Mouse (Mus musculus) T-helper 2 cell (primary cell): ENCODE data around the gene Gm20388.

Experiments used
- in situ Hi-C: fragments of 300-600 bp; cut with MboI, MseI; formaldehyde crosslinking; loops from one replicate; pipeline ENCODE4 v1.15.1; 2025; ENCODE audit warnings: high pct_unique_total_duplicates

Gm20388 gene

DNA sequence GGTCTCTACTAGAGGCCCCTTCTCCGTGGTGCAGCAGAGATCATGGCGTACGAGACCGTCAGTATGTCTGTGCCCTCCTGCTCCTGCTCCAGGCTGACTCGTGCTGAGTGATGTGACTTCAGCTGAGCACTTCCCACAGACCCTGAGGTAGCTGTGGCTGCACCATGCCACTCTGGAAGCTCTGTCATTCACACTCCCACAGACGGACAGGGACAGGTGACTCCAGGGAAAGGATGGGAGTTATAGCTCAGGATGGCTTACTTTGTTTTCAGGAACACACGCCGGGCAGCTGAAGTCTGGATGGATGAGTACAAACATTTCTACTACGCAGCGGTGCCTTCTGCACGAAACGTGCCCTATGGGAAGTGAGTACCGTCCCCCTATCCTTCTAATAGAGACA lies 4425.7 kb downstream of the Gm20388 start:
- in situ Hi-C loops = no loop called here

DNA sequence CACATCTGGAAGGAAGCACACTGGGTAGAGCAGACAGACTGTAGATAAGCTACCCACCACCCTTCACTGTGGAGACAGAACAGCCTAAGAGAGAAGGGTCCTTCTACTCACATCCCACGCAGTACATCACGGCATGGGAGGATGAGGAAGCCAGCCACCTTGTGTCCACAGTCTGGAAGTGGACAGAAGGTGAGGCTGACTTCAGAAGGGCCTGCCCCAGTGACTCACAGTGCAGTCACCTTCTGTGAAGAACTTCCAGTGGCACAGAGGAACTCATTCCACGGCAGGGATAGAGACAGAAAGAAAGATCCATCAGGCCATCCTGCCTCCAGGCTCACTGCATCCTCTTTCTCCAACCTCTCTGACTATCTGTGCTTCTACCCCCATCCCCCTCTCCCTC lies 4429.1 kb downstream of the Gm20388 start:
- in situ Hi-C loops = no loop called here

DNA sequence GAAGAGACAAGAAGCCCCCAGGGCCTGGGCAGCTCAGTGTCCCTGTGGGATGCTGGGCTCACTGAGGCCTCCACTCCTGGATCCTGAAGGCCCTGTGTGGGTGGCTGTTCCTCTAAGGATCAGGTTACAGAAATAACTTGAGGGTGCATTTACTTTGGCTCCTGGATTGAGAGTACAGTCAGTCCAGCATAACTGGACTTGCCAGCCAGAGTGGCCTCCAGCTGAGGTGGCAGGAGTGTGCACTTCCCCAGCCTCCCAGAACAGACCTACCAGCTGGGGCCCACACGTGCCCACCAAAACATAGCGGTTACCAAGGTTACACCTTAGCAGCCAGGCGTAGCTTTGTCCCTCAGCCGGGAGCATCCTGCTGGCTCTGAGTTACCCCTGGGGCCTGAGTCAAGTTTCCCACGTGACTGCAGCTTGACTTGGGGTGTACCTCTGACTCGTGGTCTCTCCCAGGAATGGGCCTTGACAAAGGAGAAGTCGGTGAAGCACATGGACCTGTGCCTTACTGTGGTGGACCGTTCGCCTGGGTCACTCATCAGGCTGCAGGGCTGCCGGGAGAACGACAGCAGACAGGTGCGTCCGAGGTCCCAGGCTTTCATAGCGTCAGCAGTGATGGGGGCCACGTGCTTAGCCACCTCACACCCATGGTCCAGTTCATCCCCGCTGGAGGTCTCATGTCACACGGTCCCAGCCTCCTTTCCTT lies 4429.9 kb downstream of the Gm20388 start:
- in situ Hi-C loops = no loop called here

DNA sequence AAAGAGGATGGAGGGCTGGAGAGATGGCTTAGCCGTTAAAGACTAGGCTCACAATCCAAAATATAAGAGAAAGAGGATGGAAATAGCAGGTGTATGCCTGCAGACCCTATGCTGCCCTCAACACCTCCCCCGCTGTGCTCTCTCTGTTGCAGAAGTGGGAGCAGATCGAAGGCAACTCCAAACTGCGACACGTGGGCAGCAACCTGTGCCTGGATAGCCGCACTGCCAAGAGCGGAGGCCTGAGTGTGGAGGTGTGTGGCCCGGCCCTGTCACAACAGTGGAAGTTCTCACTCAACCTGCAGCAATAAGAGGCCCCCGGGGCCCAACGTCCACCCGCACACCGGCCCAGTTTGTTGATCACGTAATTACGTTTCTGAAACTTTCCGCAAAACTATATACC lies 4432.5 kb downstream of the Gm20388 start:
- in situ Hi-C loops = no loop called here

DNA sequence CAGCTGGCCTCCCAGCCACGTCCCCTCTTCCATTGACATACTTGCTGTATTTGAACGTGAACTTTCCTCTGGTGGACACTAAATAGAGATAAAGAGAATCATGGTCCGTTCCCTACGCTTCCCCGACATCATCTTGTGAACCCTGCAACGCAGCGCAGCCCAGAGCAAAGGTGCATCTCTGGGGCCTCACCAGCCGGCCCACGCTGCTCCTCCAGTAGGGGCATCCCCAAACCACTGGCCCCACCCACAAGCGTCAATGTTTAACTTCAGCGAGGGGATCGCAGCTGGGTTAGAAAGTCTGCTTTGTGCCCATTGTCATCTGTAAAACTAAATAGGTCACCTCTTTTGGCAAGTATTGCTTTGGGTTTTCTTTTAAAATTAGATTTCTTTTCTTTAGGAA lies 4433.4 kb downstream of the Gm20388 start:
- in situ Hi-C loops = no loop called here

DNA sequence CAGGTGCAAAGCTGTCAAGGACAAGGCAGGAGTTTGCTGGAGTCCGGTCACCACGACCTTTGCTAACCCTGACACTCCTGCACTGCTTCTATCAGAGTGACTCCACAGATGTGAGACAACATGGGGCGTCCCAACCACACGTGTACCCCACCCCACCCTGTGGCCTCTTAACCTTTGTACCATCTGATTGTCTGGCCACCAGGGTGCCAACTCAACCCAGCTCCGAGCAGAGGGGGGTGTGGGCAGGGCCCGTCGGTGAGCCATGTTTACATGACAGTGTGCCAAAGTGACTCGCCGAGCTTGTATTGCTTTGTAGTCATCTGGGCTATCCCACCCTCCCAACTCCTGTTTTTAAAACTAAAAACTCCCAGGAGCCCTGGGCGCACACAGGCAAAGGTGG lies 4434.5 kb downstream of the Gm20388 start:
- in situ Hi-C loops = loop anchor here (5.0 kb wide), 1 partner anchor 293 kb away; no protein-coding TSS in a partner anchor

DNA sequence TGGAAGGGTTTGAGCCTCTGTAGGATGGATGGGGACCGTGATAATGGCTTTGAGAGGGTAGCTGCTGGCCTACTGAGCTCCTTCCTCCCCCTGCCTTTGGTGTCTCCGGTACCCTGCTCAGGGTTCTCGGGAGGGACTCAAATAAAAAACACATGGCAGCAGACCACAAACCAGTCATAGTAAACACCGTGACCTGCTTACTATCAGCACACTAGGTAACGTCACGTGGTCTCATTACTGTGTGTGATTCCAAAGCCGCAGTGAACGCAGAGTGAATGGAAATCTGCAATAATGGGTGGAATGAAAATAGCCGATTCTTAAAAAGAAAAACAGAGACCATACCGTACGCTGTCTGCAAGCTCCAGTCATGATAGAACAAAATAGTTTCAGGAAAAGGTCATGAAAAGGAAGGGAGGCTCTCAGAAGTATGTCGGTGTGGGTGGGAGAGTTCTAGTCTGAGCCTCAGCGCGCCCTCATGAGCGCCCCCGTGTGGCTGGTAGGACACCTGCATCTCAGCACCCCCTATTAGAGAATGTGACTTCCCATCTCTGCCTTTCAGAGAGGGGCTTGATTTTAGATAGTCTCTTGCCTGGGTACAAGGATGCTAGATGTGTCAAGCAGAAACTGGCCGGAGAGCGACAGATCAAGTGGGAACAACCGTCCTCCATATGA lies 4436.3 kb downstream of the Gm20388 start:
- in situ Hi-C loops = loop anchor here (5.0 kb wide), 1 partner anchor 295 kb away; no protein-coding TSS in a partner anchor

DNA sequence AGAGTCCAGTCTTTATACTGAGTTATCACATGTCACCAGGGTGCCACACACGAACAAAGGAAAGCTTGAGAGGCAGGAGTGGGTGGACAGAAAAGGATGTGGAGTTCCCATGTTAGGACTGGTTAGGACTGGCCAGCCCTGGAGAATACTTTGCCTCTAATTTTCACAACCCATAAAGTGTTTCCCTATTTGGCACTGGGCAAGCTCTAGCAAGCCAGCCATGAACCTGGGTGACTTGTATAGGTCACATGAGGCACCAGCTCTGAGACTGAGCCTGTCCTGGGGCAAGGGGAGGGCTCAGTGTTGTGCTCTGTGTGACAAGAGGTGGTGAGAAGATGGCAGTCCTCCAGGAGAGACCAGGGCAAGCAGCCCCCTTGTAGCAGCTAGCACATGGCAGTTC lies 4437.4 kb downstream of the Gm20388 start:
- in situ Hi-C loops = loop anchor here (5.0 kb wide), 1 partner anchor 296 kb away; no protein-coding TSS in a partner anchor

DNA sequence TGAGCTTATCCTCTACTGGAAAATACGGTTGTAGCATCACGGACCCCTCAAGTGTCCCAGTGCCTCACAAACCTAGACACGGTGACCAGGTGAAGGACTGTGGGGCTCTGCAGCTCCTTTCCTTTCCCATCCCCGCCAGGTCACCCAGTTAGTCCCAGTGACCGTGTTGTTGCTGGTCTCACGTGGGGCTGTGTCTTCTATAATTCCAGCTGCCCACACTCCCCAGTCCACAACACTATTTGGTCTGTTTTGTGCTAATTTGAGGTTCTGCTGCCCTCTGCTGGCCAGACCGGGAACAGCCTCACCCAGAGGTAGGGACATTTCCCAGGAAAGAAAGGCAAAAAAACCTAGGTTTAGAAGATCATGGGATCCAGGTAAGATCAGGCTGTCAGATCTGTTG lies 4439.0 kb downstream of the Gm20388 start:
- in situ Hi-C loops = loop anchor here (5.0 kb wide), 1 partner anchor 297 kb away; no protein-coding TSS in a partner anchor

DNA sequence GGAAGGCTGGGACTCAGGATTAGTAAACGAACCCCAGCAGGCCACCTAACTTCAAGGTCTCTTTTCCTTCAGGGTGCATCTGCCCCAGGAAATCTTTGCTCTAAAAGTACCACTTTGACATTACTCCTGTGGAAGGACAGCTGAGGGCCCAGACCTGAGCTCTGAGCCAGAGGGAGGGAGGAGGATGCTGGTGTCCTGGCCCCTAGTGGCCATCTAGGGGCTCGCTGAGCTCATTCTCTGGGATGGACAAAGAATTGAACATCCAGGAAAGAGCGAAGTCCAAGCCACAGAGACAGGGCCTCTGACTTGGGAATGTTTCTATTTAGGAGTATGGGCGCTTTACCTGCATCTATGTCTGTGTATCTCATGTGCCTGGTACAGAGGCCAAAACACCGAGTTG lies 4441.0 kb downstream of the Gm20388 start:
- in situ Hi-C loops = no loop called here

DNA sequence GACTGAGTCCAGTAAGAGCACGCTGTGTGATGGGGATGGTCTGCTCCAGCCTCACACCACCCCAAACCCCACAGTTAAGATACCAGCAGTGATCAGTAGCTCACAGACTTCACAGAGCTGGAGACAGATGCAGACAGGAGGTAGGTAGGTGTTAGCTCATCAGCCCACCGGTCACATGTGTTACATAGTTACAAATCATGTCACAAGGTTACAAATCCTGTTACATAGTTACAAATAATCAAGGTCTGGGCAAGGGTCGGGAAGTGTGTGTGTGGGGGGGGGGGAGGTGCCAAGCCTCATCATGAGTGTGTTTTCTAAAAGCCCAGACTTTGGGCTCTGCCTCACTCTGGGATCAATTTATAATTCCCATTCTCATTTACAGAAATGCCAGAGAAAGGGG lies 4450.3 kb downstream of the Gm20388 start:
- in situ Hi-C loops = no loop called here

DNA sequence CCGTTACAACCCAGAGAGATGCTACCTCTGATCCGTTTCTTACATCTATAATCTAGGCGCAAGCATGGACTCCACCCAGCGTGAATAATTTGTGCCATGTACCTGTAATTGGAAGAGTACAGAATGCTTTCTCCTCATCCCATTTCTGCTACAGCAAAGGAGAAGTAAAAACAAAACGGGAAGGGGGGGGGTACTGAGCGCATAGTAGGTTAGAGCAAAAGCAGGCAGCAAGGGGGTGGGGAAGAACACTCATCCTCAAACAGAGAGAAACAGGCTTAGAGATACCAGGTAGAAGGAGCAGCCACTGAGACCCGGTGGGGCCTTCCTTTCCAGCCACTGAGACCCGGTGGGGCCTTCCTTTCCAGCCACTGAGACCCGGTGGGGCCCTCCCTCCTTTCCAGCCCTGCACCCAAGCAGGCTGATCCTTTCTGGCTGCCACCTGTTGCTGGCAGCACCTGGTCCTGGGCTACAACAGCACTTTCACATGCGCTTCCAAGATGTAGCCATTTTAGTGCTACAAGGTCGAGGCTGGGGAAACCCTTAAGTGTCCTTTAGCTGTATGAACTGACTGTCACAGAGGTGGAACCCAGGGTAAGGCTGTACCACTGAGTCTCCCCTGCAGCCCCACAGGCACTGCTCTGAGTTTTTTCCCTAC lies 4451.3 kb downstream of the Gm20388 start:
- in situ Hi-C loops = no loop called here

DNA sequence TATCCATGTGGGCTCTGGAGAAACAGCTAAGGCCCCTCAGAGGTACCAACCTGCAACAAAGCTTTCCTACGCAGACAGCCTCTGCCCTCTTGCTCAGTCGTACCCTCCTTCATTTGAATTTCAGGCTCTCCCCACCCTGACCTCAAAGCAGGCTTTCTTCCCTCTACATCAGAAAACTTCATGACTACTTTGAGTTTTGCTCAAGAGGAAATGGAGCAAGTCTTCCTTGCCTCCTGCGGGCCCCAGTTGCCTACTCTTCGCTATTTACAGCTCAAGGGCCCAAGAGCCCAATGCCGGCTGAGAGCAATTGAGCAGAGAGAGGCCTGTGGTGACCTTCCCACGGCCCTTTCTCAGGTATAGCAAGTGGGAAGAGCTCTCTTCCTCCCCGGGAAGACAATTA lies 4451.9 kb downstream of the Gm20388 start:
- in situ Hi-C loops = no loop called here

DNA sequence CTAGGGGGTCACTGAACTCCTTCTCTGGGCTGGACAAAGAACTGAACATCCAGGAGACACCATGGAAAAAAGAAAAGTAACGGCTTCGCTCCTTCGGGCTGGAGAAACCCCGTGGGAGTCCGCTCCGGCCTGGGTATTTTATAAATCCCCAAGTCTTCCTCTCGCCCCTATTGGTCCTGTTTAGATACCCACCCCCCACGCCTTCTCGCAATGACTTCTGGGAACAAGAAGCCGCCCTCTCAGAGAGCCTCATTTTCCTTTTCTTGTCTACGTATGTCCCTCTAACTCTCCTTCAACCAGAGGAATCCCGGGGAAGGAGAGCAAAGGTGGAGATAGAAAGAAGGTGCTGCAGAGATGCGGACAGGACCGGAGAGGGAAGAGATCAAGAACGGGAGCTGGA lies 4452.7 kb downstream of the Gm20388 start:
- in situ Hi-C loops = no loop called here

DNA sequence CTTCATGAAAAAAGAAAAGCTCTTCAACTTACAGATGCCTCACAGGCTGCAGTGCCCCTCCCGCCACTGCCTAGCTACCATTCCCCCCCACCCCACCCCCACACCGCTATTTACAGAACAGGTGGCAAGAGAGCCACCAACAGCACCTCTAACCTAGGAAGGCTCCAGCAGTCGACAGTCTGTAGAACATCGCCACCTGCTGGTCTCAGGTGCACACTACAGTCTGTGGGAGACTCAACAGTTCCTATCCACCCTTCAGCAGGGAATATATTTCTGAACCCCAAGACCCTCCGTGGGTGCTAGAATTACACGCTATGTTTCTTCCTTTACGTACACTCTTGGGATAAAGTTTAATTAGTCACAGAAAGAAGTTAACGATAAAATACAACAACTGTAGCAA lies 4457.6 kb downstream of the Gm20388 start:
- in situ Hi-C loops = no loop called here

DNA sequence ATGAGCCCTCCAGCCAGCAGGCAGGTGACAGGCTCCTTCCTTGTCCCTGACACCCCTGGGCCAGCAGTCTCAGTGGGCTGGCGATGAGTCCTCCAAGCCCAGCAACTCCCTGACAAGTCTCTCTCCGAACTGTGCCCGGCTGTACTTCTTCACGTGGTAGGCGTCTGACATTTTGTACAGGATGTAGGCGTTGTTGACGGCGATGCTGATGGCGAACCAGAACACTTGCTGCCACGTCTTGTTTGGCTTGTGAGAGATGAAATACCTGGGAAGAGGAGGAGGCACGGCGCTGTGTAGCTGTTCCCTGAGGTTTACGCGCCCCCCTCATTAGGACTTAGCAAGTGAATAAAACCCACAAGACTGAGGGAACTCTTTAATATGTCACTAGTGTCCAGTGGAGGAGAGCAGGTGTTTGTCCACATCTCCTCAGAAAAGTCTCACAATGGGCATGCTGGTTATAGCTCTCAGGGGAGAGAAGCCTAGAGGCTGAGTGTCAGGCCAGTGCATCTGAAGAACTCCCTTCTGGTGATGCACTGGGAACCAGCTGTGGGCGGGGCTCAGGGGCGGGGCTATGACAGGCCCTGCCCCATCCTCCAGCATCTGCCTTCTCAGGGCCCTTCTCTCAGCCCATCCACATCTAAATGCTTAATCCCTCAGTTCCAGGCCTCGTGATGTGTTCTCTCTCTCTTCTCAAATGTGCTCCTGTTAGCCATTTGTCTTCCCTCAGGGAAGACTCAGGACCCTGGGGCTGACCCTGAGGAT lies 4460.0 kb downstream of the Gm20388 start:
- in situ Hi-C loops = no loop called here

DNA sequence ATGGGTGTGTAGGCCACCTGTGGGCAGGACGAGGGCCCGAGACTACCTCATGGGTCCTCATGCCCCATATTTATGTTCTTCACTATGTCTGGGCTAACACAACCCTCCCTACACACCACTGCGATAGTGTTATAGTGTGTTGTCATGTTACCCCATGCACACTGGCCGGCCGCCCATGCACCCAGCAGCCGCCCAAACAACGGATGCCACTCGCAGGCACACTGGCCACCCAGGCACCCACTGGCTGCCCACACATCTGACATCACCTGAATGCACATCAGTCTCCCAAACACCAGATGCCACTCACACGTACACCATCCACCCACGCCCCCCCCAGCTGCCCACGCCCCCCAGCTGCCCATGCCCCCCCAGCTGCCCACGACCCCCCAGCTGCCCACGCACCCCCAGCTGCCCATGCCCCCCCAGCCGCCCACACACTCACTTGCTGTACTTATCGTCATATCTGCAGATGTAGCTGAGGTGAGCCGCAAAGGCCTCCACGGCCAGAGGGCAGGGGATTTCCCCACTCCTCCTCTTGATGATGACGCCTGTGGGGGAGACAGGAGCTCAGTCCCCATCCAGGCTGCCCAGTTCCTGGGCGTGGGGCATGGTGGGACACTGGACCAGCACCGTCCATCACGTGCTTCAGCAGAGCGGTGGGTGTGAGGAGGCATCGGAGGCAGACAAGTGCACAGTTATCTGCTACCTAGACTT lies 4460.9 kb downstream of the Gm20388 start:
- in situ Hi-C loops = no loop called here

DNA sequence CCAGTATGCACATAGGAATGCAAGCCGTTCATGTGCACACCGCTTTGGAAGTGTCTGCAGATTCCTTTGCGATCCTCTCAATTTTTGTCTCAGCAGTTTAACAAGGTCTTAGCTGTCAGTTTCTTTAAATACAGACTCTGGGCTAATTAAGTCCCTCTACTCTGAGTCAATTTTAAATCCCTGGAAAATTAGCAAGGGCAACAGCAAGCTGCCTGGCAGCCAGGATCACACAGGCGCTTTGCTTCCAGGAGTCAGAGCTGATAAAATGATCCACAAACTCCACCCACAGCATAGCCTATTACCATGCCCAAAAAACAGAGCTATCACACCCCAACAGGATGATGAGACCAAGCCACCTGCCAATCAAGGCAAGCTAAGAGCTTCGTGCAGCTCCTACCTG lies 4463.1 kb downstream of the Gm20388 start:
- in situ Hi-C loops = no loop called here

DNA sequence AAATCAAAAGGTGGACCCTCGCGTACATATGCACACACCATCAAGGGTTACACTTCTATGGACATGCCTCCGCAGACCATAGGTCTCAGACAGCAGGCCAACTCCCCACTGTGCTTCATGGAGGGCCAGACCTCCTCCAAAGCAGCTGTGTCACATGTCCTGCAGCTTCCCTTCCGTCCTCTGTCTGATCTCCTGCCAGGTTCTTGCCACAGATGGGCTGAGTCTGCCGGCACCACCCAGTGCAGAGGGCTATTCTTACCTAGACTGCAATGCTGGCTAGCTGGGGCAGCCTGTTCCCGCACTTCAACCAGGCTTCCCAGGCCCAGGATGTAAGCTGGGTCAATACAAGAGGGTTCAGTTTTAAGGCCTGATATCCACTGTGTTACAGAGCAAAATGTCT lies 4464.5 kb downstream of the Gm20388 start:
- in situ Hi-C loops = no loop called here

DNA sequence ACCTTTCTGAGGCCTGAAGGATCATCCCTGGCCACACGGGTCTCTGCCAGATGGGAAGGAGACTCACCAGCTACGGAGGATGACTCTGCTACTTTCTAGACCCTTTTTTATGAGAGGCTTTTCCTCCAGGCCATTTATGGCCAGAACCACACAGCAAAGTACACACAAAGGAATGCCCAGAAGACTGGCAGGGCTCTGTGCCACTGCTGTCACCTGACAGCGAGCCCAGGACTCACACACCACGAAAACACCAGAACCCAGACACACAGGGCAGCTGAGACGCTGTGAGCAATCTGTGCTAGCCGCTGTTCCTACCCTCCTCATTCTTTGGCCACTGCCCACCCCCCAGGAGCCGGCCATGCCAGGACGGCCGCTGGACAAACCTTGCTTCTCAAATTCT lies 4465.1 kb downstream of the Gm20388 start:
- in situ Hi-C loops = no loop called here

DNA sequence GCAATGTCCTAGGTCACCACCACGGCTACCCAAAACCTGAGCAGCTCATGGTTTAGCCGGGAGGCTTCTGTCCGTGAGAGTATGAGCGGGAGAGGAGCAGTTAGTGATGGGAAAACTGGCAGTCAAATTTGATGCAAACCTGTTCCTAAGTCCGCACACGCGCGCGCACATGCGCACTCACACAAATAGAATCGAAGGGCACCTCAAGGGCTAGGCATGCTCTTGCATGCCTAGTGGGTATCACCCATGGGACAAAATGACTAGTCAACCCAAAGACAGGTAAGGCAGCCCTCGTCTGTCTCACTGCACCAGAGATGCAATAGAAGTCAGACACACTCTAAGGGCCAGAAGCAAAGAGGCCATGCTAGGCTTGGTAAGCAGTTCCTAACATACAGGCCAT lies 4465.8 kb downstream of the Gm20388 start:
- in situ Hi-C loops = no loop called here
